Mouse (Mus musculus): ENCODE results near the gene Slc46a2.

Slc46a2 gene

DNA sequence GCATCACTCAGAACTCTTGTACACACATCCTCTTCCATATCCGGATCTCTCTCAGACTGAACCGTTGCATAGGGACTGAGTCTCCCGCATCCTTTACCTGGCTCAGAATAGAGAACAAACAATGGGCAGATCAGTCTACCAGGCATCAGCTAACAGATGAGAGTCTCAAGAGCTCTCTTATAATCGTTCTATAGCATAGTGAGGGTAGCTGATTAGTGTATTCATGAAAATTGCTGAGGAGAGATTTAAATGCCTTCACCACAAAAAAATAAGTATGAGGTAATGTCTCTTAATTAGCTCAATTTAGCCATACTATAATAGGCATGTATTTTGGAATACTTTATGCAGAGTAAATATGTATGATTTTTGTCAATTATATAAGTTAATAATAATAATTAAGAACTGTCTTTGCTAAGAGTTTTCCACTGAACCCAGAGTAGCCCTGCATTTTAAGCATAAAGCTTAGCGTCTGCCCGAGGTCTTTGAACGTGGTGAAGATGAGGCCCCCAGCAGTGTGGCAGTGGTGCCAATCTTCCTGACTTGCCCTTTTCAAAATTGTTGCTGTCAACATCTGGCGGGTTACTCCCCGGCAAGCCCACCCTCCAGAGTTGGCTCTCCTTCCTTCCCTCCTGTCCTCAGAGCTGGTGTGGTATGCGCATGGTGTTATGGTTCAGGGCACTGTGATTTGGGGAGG, 23.0 kb downstream of the Slc46a2 start:
- no peak for DNase-seq (ENCODE audit: low read depth, low spot score)

DNA sequence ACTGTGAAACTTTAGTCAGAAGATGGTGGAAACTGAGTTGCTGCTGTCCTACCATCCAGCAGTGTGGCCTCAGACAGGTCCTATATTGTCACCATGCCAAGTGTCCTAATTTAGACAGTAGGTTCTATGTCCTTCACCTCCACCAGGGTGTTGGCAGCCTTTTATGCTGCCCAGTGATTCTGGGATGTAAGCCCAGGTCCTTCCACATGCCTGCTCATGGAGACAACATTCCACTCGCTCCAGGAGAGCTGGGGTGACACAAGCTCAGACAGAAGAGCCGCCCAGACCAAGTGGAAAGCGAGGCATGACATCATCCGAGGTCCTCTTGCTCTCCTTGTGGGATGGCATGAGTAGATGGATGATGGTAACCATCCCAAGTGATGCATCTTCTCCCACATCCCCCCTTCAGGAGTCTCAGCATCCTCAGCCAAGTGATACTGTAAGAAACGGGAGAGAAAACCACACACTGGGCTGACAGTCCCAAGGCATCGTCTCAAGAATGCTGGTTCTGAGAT, 24.7 kb downstream of the Slc46a2 start:
- no peak for DNase-seq (ENCODE audit: low read depth, low spot score)

DNA sequence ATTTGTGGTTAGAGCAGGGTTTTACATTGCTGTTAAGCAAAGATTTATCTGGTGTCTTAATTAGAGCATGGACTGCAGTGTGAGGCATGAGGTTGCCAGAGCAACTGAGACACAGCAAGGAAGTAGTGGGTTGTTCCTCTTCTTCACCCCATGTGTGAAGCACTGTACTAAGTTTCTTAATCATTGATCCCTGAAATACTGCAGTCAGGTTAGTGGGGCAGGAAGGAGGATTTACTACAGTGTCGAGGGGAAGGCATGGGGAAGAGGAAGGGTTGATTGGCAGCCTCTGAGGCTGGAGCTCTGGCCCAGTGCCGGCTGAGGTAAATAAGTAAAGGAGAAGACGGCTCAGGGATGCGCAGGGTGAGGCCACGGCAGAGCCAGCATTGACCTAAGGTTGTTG, 26.8 kb downstream of the Slc46a2 start:
- DNase-seq (ENCODE audit: low read depth, low spot score): no peak

DNA sequence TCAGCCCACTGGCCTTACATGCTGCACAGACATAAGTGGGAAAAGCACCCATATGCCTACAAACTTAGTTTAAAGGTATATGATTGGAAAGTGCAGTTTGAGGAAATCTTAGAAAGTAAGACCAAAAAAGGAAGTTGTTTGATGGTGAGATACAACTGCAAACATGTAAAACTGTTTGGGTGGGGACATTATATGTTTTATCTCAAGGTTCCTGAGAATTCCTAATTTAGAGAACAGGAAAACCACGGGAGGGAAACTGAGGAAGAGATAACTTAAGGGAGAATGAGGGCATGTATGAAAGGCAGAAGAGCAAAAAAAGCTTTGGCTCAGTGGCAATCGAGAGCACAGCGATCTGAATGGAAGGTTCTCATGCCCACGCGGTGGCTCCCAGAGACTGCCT, 27.8 kb downstream of the Slc46a2 start:
- DNase-seq (ENCODE audit: low read depth, low spot score): no peak

DNA sequence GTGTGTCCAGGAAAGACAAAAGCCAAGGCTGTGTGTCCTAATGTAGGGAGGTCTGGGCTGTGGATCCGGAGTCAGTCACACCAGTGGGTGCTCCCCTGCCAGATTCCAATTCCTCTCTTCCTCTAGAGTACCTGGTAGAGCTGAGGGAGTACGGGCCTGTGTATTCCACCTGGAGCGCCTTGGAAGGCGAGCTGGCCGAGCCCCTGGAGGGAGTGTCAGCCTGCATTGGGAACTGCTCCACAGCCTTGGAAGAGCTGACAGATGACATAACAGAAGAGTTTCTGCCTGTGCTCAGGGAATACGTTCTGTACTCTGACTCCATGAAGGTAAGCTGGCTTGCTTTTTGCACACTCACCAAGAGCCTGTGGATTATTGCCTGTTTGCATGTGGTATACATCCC, 28.6 kb downstream of the Slc46a2 start:
- DNase-seq (ENCODE audit: low read depth, low spot score): no peak

DNA sequence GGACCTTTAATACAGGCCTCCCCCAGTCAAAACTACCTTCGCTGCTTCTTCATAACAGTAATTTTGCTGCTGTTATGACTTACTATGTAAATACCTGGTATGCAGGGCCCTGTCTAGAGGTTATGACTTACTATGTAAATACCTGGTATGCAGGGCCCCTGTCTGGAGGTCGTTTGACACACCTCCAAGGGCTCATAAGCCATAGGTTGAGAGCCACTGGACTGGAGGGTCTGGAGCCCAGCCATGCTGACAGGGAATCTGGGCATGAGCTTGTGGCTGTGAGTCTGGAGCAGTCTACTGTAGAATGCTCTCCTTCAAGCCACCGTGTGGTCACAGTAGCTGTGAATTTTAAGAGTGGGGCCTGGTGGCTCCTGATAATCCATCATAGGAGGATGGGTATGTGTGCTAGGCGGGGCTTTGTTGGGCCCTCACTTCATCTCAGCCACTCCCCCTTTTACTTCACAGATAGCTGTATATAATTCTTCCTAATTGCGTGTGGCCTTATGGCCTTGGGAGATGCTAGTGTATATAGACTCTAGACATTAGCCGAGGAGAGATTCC, 30.6 kb downstream of the Slc46a2 start:
- DNase-seq (ENCODE audit: low read depth, low spot score): no peak

DNA sequence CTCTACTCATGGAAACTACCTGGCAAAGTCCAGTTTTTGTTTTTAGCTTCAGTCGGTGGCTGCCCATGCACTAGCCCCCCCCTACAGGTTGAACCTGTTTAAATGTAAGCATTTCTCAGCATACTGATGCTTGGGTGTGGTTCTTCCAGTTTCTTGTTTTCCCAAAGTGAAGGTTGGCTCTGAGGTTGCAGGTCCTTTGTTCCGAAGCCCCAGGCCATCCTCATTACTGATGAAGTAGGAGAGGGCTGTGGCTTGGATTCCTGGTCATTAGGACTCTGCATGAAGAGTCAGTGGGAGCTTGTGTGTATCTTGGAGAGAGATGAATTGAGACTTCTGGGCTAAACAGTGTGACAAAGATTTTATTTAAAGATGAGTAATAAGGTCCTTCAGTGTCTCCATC, 33.6 kb downstream of the Slc46a2 start:
- no peak for DNase-seq (ENCODE audit: low read depth, low spot score)

DNA sequence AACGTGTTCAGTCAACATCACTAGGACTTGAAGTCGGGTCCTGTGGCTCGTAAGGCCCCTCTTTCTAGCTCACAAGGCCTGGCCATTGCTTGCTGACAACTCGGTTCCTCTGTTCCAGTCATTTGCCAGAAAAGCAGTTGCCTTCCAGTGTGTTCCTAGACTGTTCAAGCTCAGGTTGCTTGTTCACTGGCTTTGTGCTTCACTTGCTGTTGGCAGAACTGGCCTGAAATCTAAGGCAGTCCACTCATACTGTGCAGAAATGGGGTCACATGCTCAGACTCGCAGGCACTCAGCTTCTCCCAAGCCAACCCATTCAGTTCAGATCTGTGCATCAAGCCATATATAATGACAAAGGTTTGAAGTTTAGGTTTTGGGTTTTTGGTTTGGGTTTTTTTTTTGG, 34.1 kb downstream of the Slc46a2 start:
- DNase-seq (ENCODE audit: low read depth, low spot score): no peak

DNA sequence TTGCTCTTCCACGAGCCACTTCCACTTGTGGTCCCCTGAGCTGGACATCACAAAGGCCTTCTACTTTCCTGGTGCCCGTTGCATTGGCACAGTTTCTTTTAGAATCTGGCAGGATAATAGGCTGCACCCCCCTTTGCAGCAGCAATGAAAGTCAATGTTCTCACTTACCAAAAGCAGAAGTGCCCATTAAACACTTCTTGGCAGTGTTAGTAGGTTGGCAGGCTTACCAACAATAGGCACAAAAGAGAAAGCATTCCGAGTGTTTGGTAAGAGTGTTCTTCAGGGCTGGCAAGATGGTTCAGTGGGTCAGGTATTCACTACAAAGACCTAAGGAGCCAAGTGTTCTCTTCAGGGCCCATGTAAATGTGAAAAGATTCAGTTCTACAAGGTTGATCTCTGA, 35.4 kb downstream of the Slc46a2 start:
- no peak for DNase-seq (ENCODE audit: low read depth, low spot score)

DNA sequence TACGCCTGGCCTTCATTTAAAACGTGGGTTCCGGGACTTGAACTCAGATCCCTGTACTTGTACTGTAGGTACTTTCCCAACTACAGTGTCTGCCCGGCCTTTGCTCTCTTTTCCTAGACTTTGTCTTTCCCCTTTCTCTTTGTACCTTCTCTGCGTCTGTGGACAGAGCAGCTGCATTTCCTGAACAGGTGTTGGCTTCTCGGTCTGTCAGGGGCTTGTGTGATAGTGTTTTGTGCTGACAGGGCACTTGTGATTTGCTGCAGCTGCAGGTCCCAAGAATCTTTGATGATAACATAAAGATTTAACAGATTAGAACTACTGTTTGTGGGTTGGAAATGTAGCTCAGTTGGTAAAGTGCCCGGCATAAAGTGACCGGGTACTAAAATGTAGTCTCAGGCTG, 36.3 kb downstream of the Slc46a2 start:
- peak; percentile 66 for DNase-seq (ENCODE audit: low read depth, low spot score)

DNA sequence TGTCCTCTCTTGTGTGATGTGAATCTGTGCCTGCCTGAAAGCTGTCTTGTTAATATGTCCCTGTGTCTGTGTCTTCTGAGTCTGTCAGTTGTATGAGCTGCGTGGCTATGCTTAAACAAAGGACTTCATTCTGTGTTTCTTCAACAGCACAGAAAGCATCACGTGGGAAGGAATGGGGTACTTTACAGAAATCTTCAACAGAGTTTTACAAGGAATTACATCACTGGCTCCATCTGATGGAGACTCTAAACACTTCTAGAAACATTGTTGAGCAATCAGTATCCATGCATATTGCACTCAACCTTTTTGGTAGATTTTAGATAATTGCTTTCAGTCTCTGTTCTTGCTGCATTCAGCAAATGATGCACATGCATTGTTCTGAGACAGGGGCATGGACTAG, 37.8 kb downstream of the Slc46a2 start:
- no peak for DNase-seq (ENCODE audit: low read depth, low spot score)

DNA sequence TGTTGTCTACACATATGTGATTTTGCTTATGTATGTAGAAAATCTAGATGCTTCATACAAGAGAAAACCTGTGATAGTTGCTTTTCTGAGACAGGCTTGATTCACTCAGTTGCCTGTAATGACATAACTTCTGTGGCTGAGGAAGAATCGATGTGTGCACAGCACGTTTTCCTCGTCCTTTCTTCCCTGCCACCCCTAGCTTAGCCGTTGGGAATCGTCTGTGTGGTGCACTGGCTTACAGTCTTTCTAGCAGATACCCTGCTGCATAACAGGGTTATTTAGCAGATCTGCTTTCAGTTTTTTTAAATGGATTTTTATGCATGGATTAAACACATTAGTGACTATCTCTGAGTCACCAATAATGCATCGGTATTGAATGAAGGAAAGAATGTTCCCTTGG, 38.3 kb downstream of the Slc46a2 start:
- no peak for DNase-seq (ENCODE audit: low read depth, low spot score)

DNA sequence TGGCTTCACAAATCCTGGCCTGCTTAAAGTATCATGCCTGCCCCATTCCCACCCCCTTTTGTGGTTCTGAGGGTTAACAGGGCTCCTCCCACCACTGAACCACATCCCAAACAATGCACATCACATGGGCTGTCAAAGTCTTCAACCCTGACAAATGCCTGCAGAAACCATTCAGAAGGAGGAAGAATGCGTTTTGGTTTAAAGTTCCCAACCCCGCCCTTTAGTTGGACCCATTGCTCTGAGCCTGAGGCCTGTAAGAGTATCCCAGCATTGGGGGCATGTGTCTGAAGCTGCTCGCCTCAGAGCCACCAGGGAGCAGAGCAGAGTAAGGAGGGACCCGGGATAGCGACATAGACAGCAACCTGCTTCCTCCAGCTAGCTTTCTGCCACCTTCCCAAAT, 41.0 kb downstream of the Slc46a2 start:
- DNase-seq (ENCODE audit: low read depth, low spot score): no peak

DNA sequence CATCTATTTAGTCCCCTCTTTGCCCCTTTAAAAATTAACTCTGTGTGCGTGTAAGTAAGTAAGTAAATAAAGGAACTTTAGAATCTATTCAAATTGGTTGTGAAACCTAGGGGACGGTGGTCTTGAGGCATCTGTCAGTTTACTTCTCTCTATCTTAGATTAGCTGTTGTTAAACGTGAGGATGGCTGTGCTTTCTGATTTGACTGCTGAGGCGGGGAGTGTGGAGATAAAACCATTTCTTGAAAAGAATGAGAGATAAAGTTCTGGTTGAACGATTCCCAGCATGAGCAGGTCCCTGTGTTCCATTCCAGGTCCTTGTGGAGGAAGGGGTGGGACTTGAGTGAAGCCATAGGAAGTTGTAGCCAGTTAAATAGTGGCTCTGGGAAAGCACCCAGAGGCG, 41.6 kb downstream of the Slc46a2 start:
- DNase-seq (ENCODE audit: low read depth, low spot score): no peak

DNA sequence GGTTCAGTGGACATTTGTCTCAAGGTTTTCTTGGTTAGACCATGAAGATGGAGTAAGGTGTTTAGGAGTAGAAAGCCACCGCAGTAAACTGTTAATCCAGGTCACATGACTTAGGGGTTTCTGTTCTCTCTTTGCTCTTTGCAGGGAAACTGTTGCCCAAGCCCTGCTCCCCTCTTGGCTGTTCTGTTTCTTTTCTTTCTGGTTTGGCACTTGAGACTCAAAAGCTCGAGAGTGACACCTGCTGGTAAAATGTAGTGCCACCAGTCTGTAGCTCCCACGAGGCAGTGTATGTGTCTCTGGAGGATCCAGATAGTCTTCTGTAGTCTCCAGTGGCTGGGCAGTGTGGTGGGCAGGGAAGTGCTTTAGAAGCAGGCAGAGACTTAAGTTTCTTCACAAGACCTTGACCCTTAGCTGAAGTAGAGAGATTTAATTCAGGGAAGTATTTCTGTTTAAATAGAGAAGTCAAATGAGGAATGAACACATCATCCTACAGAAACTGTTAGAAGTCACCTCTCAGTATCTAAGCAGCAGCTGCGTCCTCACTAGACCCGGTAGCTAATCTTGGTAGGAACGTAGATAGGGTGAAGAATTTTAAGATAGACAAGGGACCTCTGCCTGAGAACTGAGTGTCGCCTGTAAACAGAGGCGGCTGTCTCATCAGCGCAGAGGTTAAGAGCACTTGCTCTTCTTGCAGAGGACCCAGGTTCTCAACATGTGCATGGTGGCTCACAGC, 43.8 kb downstream of the Slc46a2 start:
- peak; percentile 87 for DNase-seq (ENCODE audit: low read depth, low spot score)

DNA sequence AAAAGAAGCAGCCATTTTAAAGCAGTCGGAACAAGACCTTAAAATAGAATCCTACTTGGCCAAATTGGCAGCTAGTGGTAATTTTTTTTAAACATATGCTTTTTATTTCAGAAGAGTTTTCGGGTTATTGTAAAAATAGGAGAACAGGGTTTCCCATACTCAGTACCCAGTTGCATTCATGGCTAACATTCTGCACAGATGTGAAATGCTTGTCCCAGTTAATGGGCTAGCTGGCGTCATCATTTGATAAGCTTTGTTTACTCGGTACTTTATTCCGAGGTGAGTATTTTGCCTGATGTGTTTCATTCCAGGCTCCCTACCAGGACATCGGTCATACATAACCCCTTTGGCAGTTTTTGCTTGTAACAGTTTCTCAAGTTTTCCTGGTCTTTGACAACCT, 44.4 kb downstream of the Slc46a2 start:
- DNase-seq (ENCODE audit: low read depth, low spot score): no peak

DNA sequence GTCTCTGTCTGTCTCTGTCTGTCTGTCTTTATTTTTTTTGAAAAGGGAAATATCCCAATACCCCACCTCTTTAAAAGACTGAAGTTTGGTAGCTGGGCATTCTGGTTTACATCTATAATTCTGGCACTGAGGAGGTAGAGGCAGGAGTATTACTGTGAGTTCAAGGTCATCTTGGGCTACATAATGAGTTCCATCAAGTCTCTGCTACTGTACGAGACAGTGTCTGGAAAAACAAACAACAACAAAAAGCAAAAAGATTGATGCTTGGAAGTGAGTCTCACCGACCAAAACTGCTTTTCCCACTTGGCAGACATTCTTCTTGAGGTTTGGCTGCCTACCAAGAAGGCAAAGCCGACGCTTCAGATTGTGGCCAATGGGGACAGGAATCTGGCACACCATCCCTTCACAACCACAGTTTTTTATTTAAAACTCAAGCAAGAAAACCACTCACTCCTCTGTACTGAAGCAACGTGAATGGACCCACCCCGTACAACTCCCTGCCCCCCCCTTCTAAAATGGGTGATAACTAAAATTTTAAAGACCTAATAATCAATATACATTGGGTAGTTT, 45.3 kb downstream of the Slc46a2 start:
- DNase-seq (ENCODE audit: low read depth, low spot score): no peak

DNA sequence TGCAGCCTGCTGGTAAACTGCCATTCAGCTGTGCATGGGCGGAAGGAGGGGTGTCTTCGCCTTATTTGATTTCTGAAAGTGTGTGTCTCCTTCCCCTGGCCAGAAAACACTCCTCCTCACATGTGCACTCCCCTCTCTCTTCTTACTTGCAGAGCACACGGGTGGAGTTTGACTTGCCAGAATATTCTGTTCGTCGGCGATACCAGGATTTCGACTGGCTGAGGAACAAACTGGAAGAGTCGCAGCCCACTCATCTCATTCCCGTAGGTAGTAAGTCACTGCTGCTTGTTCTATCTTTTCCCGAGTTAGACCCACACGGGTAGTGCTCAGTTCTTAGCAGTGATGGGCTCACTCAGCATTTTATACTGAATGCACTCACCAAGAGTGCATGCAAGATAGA, 46.8 kb downstream of the Slc46a2 start:
- DNase-seq (ENCODE audit: low read depth, low spot score): no peak

DNA sequence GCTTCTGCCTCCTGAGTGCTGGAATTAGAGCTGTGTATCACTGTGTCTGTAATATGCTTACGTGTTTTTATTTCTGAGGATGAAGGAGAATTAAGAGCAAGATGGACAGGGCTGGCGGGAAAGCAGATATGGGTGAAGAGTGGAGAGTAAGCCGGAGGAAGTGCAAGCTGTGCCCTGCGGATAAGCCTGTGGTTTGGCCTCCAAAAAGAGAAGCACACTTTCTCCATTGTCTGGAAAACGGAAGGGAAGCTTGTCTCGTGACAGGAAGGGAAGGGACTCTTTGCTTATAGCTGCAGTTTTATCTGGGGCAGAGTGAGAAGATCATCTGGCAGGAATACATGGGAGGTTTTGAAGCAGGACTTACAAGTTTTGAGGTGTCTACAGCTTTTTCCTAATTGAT, 51.0 kb downstream of the Slc46a2 start:
- DNase-seq (ENCODE audit: low read depth, low spot score): no peak

DNA sequence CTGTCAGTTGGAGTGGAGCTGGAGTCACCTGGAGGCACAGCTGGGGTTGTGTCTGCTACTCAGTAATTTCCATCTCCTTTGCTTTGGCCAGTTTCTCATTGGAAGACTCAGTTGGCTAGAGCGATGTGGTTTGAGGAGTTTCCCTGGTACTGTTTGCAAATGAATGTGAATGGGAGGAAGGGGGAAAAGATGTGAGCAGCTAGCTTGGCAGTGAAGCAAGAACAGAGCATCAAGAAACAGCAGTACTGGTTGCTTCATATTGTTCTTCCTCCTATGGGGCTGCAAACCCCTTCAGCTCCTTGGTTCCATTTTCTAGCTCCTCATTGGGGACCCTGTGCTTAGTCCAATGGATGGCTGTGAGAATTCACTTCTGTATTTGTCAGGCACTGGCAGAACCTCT, 52.5 kb downstream of the Slc46a2 start:
- DNase-seq (ENCODE audit: low read depth, low spot score): no peak

DNA sequence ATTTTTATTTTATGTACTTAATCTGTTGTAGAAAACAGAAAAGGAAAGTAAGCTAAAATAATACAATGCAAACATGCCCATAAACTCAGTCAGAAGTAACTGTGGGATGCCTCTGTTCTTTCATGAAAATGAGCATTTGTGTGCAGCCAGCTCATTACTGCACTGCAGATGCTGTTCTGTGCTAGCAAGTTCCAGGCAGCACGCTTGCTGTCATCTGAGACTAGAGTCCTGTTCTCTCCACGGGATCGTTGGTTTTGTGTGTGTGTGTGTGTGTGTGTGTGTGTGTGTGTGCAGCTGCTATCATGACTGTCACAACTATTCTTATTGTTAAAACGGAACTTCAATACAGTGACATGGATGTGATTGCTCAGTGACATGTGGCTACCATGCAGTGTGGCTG, 53.0 kb downstream of the Slc46a2 start:
- no peak for DNase-seq (ENCODE audit: low read depth, low spot score)

DNA sequence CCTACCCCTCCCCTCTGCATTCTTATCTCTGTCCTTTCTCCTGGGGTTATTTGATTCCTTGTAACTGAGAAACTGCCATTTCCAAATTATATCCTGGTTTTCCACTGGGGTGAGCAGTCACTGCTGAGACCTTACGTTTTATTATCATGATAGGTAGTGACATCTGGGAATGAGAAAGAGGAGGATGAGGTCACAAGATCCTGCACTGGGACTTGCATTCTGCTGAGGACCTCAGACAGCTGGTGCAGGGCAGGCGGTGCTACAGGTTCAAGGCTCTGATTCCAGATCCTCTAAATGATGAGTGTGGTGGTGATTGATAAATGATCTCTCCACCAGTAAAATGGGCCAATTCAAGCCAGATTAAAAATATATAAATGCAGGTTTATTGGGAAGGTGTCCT, 54.4 kb downstream of the Slc46a2 start:
- no peak for DNase-seq (ENCODE audit: low read depth, low spot score)
